Mouse (Mus musculus) bone marrow, adult 2 months (tissue): ENCODE data around the gene Vsig10. TPM values are rescaled to one million over a fixed set of nuclear protein-coding genes. Genes with fewer than 3 reads are reported as not detected.

Experiments used
- H3K27ac ChIP-seq: fragments of 200-500 bp; 2 replicates; pipeline ENCODE4 v1.5.1; 2012; ENCODE audit warnings: low read depth, mild to moderate bottlenecking, control low read depth, inconsistent platforms, low read length; ENCODE audit not compliant: control insufficient read depth, poor library complexity, insufficient read depth
- H3K4me1 ChIP-seq: fragments of 200-500 bp; 2 replicates; pipeline ENCODE4 v1.6.1; 2011; ENCODE audit warnings: low read length; ENCODE audit not compliant: control insufficient read depth, insufficient read depth
- H3K4me3 ChIP-seq: fragments of 200-500 bp; replicated peaks from 2 replicates; pipeline ENCODE3; 2011; ENCODE audit warnings: mild to moderate bottlenecking, low read depth, low read length, control low read depth; ENCODE audit not compliant: control insufficient read depth
- CTCF ChIP-seq: fragments of 200-500 bp; IDR thresholded peaks from 2 replicates; pipeline ENCODE4 v1.5.1; 2011; ENCODE audit warnings: low read length, control low read depth; ENCODE audit not compliant: control insufficient read depth, insufficient read depth
- POLR2A ChIP-seq: fragments of 200-500 bp; IDR thresholded peaks from 2 replicates; pipeline ENCODE4 v1.6.1; 2011; ENCODE audit warnings: low read depth, mild to moderate bottlenecking, control low read depth, low read length, borderline replicate concordance; ENCODE audit not compliant: control insufficient read depth
- WGBS: fragments of 180-500 bp; shearing (Covaris S2); methylation state at CpG from one replicate; pipeline ENCODE4 v1.1.7; 2018; 5-methylcytosine and 5-hydroxymethylcytosine counted together
- polyA plus RNA-seq: library from polyadenylated mRNA; stranded (reverse); fragments of >200 nt; gene quantifications from 2 replicates; pipeline ENCODE4 v1.2.4, GENCODE M21; 2011; ENCODE audit warnings: low replicate concordance; ENCODE audit not compliant: missing spikeins, insufficient read depth, insufficient read length

Vsig10 gene
- polyA plus RNA-seq, 1 experiment: 5.3 TPM

DNA sequence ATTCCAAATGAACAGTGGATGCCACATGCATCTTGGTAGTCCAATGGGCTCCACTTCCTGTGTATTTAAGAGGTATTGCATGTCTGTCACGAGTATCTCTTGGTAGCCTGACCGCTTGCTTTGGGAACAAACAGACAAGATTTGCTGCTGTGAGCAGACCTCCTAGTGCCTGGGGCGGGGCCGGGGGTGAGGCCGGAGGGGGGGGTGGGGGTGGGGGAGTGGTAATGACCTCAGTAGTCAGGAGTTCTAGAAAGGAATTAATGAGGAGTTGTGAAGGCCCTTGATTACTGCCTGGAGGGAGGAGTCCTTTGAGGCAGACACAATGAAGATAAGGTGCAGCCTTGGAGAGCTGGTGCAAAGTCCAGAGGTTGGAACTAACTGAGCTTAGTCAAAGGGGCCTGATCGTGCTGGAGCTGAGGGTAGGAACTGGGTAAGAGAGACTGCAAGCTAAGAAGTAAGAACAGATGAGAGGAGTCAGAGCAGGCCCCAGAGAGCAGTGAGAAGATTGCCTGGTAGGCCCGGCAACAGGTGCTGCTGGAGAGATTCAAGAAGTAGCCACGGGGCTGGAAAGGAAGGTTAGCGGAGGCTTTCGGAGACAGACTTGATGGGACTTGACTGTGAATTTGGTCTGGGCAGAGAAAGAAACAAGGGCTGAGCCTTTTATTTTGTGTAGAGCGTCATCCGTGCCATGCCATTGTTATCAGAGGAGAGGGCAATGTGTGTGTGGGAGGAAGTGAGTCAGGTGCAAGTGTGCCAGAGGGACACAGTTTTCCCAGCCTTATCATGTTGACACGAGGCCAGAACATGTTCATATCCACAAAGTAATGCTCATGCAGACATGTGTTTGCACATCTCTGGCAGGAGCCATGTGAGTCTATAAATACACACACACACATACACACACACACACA lies 42.0 kb downstream of the Vsig10 start:
- Histone ChIP-seq H3K4me1 (peaks cover 3% of the 10 kb centered on the region), H3K4me3 (no peak overlapping the region), H3K27ac (no peak overlapping the region)
- TF ChIP-seq CTCF: no peak
- TF ChIP-seq POLR2A: no peak
- 48% methylated on average over 13 of the region's 13 CpGs for WGBS

DNA sequence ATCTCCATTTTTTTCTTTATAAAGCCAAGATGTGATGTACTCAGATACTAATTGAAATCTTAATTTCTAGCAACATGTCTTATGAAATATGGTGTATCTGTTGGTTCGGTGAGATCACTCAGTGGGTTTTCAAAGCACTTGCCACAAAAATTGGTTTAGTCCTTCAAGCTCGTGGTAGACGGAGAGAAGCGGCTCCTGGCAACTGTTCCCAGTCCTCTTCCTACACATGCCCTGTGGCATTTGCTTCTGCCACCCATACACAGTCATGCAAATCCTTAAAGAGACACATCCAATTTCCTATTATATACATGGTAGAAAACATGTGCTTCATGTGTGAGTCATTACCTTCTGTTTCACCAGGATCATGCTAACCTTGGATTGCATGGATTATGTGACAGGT lies 42.7 kb downstream of the Vsig10 start:
- Histone ChIP-seq H3K4me3 (no peak overlapping the region), H3K27ac (no peak overlapping the region), H3K4me1 (peaks cover 3% of the 10 kb centered on the region)
- 81% methylated on average over 4 of the region's 4 CpGs for WGBS
- TF ChIP-seq POLR2A (no peak), CTCF (no peak)

DNA sequence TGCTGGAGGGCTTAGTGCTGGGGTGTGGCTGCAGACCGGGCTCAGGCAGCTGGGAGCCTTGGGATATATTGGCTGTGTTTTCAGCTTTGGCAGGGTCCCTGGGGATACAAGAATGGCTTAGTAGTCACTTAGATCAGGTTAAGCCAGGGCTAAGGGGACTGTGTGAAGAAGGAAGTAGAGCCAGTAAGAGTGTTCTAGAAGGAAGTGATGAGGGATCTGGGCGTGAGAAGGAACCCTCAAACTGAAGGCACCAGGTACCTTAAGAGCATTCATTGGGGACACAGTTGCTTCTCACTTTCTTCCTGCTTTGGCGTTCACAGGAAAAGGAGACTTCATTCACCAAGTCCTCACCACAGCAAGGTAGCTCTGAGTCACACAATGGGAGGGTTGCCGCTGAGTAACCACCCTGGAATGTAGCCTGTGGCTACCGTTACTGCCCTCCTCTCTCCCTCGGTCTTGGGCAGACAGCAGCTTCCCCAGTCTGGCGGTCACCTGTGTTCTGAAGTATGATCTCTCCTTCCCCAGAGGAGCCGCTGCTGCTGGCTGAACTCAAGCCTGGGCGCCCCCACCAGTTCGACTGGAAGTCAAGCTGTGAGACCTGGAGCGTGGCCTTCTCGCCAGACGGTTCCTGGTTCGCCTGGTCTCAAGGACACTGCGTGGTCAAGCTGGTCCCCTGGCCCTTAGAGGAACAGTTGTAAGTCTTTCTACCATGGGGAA lies 44.3 kb downstream of the Vsig10 start:
- peaks cover 3% of the 10 kb centered on the region for H3K4me1 ChIP-seq
- peak overlapping the region; percentile 61; the same call in 1 of the 2 replicates for H3K27ac ChIP-seq
- WGBS: 35% methylated on average over 15 of the region's 15 CpGs

GRCm38 (mm10) chr5:117364821-117365220 lies 45.9 kb downstream of the Vsig10 start:
- Histone ChIP-seq H3K27ac (no peak overlapping the region), H3K4me3 (no peak overlapping the region), H3K4me1 (peaks cover 3% of the 10 kb centered on the region)
- 87% methylated on average over 3 of the region's 3 CpGs for WGBS
- TF ChIP-seq POLR2A: no peak
- no peak for TF ChIP-seq CTCF

More for the DNA sequence above, 44.3 kb downstream of the Vsig10 start:
- TF ChIP-seq POLR2A (no peak), CTCF (no peak)
- H3K4me3 ChIP-seq: no peak overlapping the region

DNA sequence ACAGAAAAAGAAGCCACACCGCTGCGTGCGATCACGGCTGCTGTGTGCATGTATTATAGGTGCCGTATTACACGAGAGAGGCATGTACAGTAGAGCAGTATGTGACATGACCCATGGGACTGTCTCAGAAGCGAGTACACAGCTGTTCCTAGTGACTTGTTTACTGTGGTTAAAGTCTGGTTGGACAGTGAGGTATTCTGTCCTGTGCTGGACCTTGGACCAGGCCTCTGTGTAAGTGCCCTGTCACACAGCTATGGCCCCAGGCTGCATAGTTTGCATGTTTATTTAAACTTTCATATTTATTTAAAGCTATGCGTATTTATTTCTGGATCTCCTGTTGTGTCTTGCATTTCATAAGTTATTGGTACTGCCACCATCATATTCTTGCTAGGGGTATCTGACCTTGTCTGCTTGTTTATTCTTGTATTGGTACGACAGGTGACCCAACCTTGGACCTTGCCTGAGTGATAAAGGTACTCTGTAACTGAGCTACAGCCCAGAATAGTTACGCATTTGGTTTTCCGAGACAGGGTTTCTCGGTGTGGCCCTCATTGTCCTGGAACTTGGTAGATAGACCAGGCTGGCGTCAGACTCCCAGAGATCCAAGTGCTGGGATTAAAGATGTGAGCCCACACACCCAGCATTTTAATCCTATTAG lies 47.1 kb downstream of the Vsig10 start:
- TF ChIP-seq CTCF: no peak
- TF ChIP-seq POLR2A: no peak
- Histone ChIP-seq H3K4me1 (peaks cover 2% of the 10 kb centered on the region), H3K4me3 (no peak overlapping the region), H3K27ac (no peak overlapping the region)
- 91% methylated on average over 13 of the region's 13 CpGs for WGBS

- TF ChIP-seq POLR2A (no peak), CTCF (no peak)
- Histone ChIP-seq H3K4me3 (no peak overlapping the region), H3K27ac (no peak overlapping the region), H3K4me1 (peaks cover 2% of the 10 kb centered on the region)
- 82% methylated on average over 8 of the region's 8 CpGs for WGBS
These were observed 48.3 kb downstream of the Vsig10 start for GRCm38 (mm10) chr5:117367206-117367605.

GRCm38 (mm10) chr5:117370592-117370991 lies 51.7 kb downstream of the Vsig10 start:
- peaks cover 7% of the 10 kb centered on the region for H3K4me1 ChIP-seq
- WGBS: 73% methylated on average over 10 of the region's 10 CpGs

DNA sequence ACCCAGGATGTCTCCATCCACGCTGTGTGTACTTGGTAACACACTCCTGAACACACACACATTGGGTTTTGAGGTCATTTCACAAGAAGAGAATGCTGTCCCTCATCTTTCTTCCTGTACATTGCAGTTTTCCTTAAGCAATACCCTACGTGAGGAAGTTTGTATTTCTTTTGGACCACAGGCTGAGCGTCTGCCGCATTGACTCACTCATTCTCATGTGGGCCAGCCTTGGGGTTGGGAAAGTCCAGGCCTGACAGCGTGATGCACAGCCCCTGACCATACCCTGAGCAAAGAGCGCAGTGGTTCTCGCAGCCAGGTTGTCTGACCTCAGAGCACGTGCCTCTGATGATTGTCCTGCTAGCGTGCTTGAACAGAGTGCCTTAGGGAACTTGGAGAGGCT lies 54.5 kb downstream of the Vsig10 start:
- Histone ChIP-seq H3K4me3 (no peak overlapping the region), H3K4me1 (peaks cover 7% of the 10 kb centered on the region), H3K27ac (no peak overlapping the region)
- no peak for TF ChIP-seq POLR2A
- no peak for TF ChIP-seq CTCF
- WGBS: 54% methylated on average over 9 of the region's 9 CpGs

More at GRCm38 (mm10) chr5:117370592-117370991, 51.7 kb downstream of the Vsig10 start:
- H3K27ac ChIP-seq: no peak overlapping the region
- TF ChIP-seq CTCF (no peak), POLR2A (no peak)
- no peak overlapping the region for H3K4me3 ChIP-seq
